Mouse (Mus musculus) small intestine, adult 2 months (tissue): ENCODE data around the gene Wnt4. TPM values are rescaled to one million over a fixed set of nuclear protein-coding genes. Genes with fewer than 3 reads are reported as not detected.

Experiments used
- H3K27ac ChIP-seq: fragments of 200-500 bp; 2 replicates; pipeline ENCODE4 v1.5.1; 2012; ENCODE audit warnings: low read depth, low read length, control low read depth, inconsistent platforms; ENCODE audit not compliant: insufficient read depth
- H3K27me3 ChIP-seq: fragments of 200-500 bp; 2 replicates; pipeline ENCODE4 v1.6.1; 2012; ENCODE audit warnings: mild to moderate bottlenecking, moderate library complexity, low read length, inconsistent platforms; ENCODE audit not compliant: control insufficient read depth, insufficient read depth
- H3K36me3 ChIP-seq: fragments of 200-500 bp; 2 replicates; pipeline ENCODE4 v1.6.1; 2012; ENCODE audit warnings: mild to moderate bottlenecking, low read length, control low read depth, inconsistent platforms; ENCODE audit not compliant: control insufficient read depth, insufficient read depth
- H3K4me1 ChIP-seq: fragments of 200-500 bp; 2 replicates; pipeline ENCODE4 v1.6.1; 2012; ENCODE audit warnings: low read length, inconsistent platforms, mixed read lengths; ENCODE audit not compliant: control insufficient read depth, insufficient read depth, insufficient read length
- H3K4me3 ChIP-seq: fragments of 200-500 bp; 2 replicates; pipeline ENCODE4 v1.5.1; 2012; ENCODE audit warnings: low read depth, mild to moderate bottlenecking, control low read depth, inconsistent platforms, low read length, moderate library complexity
- CTCF ChIP-seq: fragments of 200-500 bp; IDR thresholded peaks from 2 replicates; pipeline ENCODE4 v1.5.1; 2012; ENCODE audit warnings: low read depth, mild to moderate bottlenecking, control low read depth, inconsistent platforms, low read length, moderate library complexity, mixed read lengths; ENCODE audit not compliant: insufficient replicate concordance, insufficient read length; ENCODE audit errors: extremely low read depth
- POLR2A ChIP-seq: fragments of 200-500 bp; IDR thresholded peaks from 2 replicates; pipeline ENCODE4 v1.6.1; 2012; ENCODE audit warnings: low read depth, mild to moderate bottlenecking, control low read depth, inconsistent platforms, low read length, moderate library complexity
- WGBS: fragments of 180-500 bp; shearing (Covaris S2); methylation state at CpG from one replicate; pipeline ENCODE4 v1.1.7; 2018; 5-methylcytosine and 5-hydroxymethylcytosine counted together
- polyA plus RNA-seq: library from polyadenylated mRNA; depleted of rRNA; stranded (reverse); fragments of >200 nt; gene quantifications from 2 replicates; pipeline ENCODE4 v1.2.3, GENCODE M21; 2012

Wnt4 gene
- polyA plus RNA-seq, 1 experiment: 6.0 TPM

- TF ChIP-seq CTCF (no peak), POLR2A (no peak)
- 69% methylated on average over 3 of the region's 3 CpGs for WGBS
- Histone ChIP-seq H3K4me3 (no peak overlapping the region), H3K36me3 (no peaks in the 10 kb centered on the region), H3K4me1 (peaks cover 3% of the 10 kb centered on the region), H3K27ac (no peak overlapping the region), H3K27me3 (peaks cover 32% of the 10 kb centered on the region)
Measured at GRCm38 (mm10) chr4:137281273-137281672, 4.0 kb downstream of the Wnt4 start.

GRCm38 (mm10) chr4:137282122-137282521, 4.8 kb downstream of the Wnt4 start:
- no peak; the same call in 1 of the 2 replicates for TF ChIP-seq POLR2A
- TF ChIP-seq CTCF: no peak
- Histone ChIP-seq H3K27ac (no peak overlapping the region), H3K27me3 (peaks cover 24% of the 10 kb centered on the region), H3K4me3 (no peak overlapping the region), H3K4me1 (peaks cover 3% of the 10 kb centered on the region), H3K36me3 (no peaks in the 10 kb centered on the region)
- WGBS: 34% methylated on average over 5 of the region's 5 CpGs

- no peaks in the 10 kb centered on the region for H3K36me3 ChIP-seq
- H3K27ac ChIP-seq: no peak overlapping the region
- WGBS: 19% methylated on average over 17 of the region's 17 CpGs
- no peak overlapping the region for H3K4me3 ChIP-seq
- peaks cover 3% of the 10 kb centered on the region for H3K4me1 ChIP-seq
- H3K27me3 ChIP-seq: peaks cover 18% of the 10 kb centered on the region
- no peak for TF ChIP-seq POLR2A
- no peak for TF ChIP-seq CTCF
Measured at GRCm38 (mm10) chr4:137282584-137283406, 5.5 kb downstream of the Wnt4 start.

- Histone ChIP-seq H3K27ac (no peak overlapping the region), H3K4me1 (peaks cover 3% of the 10 kb centered on the region), H3K4me3 (no peak overlapping the region), H3K27me3 (peaks cover 12% of the 10 kb centered on the region), H3K36me3 (no peaks in the 10 kb centered on the region)
- TF ChIP-seq CTCF (no peak), POLR2A (no peak)
- 34% methylated on average over 4 of the region's 4 CpGs for WGBS
Measured at GRCm38 (mm10) chr4:137283407-137283732, 6.1 kb downstream of the Wnt4 start.

GRCm38 (mm10) chr4:137285876-137286661, 8.8 kb downstream of the Wnt4 start:
- WGBS: 82% methylated on average over 15 of the region's 15 CpGs
- Histone ChIP-seq H3K4me3 (no peak overlapping the region), H3K4me1 (peaks cover 3% of the 10 kb centered on the region), H3K27me3 (no peaks in the 10 kb centered on the region), H3K27ac (no peak overlapping the region), H3K36me3 (no peaks in the 10 kb centered on the region)
- TF ChIP-seq POLR2A (no peak), CTCF (no peak)

- H3K27ac ChIP-seq: no peak overlapping the region
- TF ChIP-seq POLR2A (no peak), CTCF (no peak)
- H3K36me3 ChIP-seq: no peaks in the 10 kb centered on the region
- no peaks in the 10 kb centered on the region for H3K27me3 ChIP-seq
- WGBS: 40% methylated on average over 8 of the region's 8 CpGs
- H3K4me1 ChIP-seq: peaks cover 3% of the 10 kb centered on the region
- no peak overlapping the region for H3K4me3 ChIP-seq
Measured at GRCm38 (mm10) chr4:137286662-137286953, 9.3 kb downstream of the Wnt4 start.

- 60% methylated on average over 13 of the region's 13 CpGs for WGBS
- no peaks in the 10 kb centered on the region; the same call in none of the 2 replicates for H3K4me1 ChIP-seq
- no peak overlapping the region for H3K4me3 ChIP-seq
- no peak overlapping the region for H3K27ac ChIP-seq
- no peaks in the 10 kb centered on the region for H3K36me3 ChIP-seq
- H3K27me3 ChIP-seq: no peaks in the 10 kb centered on the region
- TF ChIP-seq POLR2A (no peak), CTCF (no peak)
Measured at GRCm38 (mm10) chr4:137287206-137287605, 9.9 kb downstream of the Wnt4 start.
